Mouse (Mus musculus) T-helper 17 cell (primary cell): ENCODE measurements at regions not wholly inside any gene's neighbourhood (a gene's known extent, or its start where the extent isn't known, plus 50 kb on each side); places are given as distances from the start of the nearest gene placed in this dataset.
"Not testable (repeated sequence)": the region's sequence is repeated elsewhere in the genome, so short reads cannot be mapped to it uniquely, and the experiment has no call there.

Experiments
- in situ Hi-C, 2 experiments: fragments of 300-600 bp; cut with MboI, MseI; formaldehyde crosslinking; loops; 1 replicate in 1 of 2; 2 replicates in 1 of 2; pipeline ENCODE4 v1.15.1; 2025; ENCODE audit warnings: high pct_unique_total_duplicates in 2 of 2

DNA sequence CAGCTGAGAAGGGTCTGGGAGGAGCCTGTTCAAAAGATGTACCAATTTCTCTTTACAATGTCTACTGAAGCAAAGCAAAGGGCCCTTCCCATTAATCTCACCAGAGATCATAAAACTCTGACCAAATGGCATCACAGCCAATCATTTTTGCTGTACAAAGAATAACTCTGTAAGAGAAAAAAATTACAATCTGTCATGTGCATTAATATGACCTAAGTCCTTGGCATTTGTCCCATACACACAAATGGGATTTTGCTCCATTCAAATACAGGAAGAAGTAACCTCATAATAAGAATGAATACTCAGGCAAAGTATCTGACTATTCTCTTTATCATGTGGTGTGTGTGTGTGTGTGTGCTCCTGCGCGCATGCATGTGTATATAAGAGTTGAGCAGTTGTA, 192.5 kb upstream of the Tmc3 start:
- in situ Hi-C loops, result no loop called here

DNA sequence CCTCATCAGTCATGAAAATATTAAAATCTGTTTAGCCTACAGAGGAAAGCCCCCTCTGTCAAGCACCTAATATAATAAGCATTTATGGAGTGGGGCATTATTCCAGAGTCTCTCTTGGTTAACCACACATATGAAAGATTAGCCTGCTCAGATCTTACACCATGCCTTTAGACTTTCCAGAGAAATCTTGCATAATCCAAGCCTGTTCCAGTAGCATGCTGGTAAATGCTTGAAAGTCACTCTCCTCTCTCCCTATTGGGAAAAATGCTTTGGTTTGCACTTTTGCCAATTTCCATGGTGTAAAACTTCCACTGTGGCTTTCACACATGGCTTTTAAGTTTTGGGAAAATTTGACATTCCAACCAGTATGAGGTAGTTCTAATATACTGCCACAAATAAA, 192.1 kb upstream of the Tmc3 start:
- in situ Hi-C loops, result no loop called here

GRCm38 (mm10) chr7:83394156-83394555, 190.6 kb upstream of the Tmc3 start:
- in situ Hi-C loops, result no loop called here

- in situ Hi-C loops, result no loop called here
Observed at GRCm38 (mm10) chr7:83399668-83400067, 185.1 kb upstream of the Tmc3 start.

DNA sequence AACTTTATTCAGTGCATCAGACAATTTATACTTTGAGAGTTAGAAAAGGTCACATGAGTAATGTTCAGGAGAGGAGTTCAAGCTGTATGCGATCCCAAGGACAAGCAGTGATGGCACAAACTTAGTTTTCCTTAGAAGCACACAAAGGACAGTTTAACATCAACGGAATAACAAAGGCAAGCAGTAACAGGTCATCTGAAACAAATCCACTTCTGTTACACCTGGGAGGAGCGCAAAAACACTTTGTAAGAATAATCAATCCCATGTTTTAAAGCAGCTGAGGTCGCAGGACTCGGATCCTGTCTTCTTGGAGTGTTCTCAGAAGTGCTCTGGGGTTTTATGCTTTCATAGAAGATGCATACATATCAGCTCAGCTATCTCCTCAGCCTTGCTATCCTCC, 183.7 kb upstream of the Tmc3 start:
- in situ Hi-C loops, result no loop called here

DNA sequence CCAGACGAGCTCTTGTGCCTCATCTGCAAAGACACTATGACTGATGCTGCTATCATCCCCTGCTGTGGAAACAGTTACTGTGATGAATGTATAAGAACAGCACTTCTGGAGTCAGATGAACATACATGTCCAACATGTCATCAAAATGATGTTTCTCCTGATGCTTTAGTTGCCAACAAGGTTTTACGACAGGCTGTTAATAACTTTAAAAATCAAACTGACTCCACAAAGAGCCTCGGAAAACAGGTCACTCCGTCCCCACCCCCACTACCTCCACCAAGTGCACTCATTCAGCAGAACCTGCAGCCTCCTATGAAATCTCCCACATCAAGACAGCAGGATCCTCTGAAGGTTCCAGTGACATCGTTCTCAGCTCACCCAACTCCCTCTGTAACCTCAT, 172.0 kb upstream of the Tmc3 start:
- in situ Hi-C loops, result not testable (repeated sequence)

DNA sequence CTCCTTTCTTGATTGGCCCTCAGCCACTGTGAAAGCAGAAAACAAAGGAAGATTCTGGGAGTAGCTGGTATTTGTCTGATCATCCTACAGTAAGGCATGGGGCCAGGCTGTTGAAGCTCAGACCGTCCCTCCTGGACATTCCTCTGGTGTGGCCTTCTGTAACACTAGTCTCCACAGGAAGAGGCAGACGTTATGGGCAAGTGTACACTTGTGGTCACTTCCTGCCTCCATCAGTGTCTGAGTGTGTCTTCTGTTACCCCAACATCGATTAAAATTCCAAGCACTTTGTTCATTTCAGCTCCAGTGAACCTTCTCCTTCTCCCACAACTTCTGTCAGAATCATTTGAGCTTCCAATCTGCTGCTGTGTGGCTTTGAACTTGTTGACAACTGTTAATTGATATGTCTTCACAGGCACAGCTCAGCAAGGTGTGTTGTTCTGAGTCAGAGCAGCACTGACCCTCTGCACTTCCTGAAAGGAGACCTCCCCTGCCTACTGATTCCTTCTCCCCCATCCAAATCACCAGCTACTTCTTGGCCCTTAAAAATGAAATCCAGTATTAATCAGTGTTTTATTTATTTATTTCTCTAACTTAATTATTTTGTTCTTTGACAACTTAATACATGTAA, 154.7 kb upstream of the Tmc3 start:
- in situ Hi-C loops, result loop anchor here in 1 of 2 experiments (5.0 kb wide), 1 partner anchor 107 kb away; no protein-coding TSS in a partner anchor

DNA sequence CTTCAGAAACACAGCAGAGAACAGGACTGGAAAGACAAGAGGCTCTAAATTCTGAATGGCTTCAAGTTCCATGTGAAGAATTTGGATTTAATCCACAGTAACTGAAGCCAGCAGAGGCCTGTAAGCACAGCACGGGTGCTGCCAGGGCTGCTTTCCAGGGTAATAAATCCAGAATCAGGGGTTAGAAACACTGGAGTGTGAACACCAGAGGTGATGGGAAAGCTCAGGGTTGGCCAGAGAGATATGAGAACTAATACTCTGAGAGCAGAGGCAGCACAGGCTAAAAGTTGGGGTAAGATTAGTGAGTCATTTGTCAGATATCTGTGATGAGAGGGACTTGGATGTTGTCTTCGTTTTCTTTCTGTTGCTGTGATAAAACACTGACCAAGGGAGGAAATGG, 153.6 kb upstream of the Tmc3 start:
- in situ Hi-C loops, result loop anchor here in 1 of 2 experiments (5.0 kb wide), 1 partner anchor 106 kb away; no protein-coding TSS in a partner anchor

DNA sequence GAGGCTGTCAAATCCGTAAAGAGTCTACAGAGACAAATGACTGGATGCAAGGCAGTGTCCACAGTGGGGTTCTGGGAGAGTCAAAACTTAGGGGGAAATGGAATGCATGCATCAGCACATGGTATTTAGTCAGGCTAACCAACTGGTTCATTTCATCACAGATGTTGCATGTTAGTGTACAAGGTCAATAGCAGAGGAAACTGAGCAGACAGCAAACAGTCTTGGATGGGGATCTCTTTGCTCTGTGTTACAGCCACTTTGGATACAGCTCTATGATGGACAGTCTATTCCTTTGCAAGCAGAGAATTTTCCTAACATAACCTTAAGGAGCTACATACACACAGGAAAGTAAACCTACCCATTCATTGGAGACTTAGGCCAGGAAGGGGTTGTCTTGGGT, 151.9 kb upstream of the Tmc3 start:
- in situ Hi-C loops, result loop anchor here in 1 of 2 experiments (5.0 kb wide), 1 partner anchor 104 kb away; no protein-coding TSS in a partner anchor

DNA sequence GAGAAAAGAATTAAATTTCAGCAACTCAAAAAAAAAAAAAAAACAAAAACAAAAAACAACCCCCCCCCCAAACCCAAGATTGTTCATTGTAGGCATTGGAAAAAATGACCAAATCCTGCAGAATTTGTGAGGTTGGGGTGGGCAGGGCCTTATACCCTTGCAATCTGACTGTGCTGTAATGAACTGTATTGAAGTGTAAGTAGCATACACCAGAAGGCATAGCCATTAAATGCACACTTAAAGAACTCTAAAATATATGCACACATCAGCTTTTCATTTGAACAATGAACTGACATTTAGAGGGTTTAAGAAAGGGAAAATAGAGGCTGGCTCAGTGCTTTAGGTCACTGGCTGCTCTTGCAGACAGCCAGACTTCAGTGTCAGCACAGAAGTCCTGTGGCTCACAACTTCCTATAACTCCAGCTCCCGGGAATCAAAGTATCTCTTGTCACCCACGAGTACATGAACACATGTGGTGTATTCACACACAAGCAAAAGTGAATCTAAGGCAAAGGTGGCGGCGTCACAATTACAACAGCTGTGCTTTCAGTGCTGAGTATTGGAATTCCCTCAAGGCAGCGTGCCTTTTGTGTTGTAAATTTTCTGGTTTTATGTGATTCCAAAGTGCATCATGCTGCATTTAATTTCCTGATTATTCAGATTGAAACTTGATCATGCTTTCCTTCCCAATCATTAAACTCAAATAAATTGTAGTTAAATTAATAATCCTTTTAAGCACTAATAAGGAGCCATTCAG, 150.6 kb upstream of the Tmc3 start:
- in situ Hi-C loops, result loop anchor here in 1 of 2 experiments (5.0 kb wide), 1 partner anchor 103 kb away; no protein-coding TSS in a partner anchor

GRCm38 (mm10) chr7:83438538-83439393, 146.0 kb upstream of the Tmc3 start:
- in situ Hi-C loops, result no loop called here

DNA sequence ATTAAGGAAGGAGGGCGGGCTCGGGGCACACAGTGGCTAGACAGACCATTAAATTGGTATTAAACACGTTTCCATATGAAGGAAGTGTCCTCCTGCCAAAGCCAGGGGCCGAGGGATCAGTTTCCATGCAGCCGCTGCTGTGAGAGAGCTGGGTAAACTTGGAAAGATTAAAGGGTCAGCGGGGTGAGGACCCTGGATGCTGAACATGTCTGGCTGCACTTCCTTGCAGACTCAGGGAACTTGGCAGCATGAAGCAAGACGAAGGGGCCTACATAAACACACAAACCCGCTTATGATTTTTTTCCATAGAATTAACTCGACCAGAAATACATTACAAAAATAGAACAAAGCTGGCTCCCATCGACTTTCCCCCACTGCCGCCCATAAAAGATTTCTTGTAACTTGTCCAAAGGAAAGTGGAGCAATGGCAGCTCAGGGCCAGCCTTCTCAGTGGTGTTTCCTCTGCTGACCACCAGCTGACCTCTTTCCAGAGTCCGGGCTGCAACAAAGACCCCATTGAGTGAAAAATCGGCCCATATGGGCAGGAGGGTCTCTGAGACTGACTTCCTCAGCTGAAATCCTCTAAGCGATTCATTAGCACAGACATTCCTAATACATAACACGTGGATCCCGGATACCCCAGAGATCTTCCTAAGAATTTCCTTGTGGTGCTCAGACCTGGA, 141.0 kb upstream of the Tmc3 start:
- in situ Hi-C loops, result no loop called here

- in situ Hi-C loops, result no loop called here
Observed at GRCm38 (mm10) chr7:83444279-83444615, 140.5 kb upstream of the Tmc3 start.

DNA sequence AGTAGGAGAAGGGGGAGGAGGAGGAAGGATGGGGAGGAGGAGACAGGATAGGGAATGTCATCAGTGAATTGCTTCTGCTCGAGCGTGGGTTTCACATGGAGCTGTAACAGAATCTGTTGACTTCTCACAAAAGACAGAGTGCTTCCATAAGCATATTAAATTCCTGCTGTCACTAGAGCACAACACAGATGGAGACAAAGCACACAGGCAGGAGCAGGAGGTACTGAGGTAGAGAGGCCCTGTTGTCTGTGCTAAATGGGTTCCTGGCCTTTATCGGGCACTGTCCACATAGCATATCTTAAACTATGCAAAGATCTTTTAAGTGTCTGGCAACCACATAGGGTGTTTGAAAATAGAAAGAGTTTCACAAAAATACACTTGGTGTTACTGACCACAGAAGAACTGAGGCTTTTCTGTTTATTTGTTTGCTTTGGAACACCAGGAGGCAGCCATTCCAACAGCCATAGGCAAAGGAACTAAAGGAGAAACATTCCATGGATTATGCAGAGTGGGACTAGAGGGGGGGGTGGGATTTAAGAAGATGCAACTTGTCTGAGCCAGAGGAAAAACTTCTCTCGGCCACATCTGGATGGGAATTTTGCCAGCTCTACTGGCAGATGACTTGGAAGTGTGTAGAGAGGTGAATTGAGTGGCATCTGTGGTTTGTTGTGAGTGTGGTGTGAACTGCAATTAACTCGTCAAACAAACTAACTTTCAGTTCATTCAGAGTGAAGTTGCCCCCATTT, 139.4 kb upstream of the Tmc3 start:
- in situ Hi-C loops, result no loop called here

DNA sequence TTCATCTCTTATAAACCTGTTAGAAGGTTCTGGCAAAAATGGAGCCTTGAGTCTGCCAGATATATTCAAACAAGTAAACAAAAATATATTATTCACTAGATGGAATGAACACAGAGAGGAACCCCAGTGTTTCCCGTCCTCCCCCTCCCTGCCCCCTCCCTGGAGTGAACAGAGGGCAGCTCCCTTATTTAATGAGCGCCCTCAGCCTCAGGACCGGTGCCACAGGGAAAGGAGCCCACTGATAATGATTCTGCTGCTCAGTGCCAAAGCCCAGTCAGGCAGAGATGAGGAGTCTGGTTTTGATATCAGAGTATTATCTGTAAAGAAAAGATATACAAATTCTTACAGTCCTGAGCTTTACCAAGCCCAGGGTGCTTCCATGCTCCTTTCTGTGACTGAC, 134.4 kb upstream of the Tmc3 start:
- in situ Hi-C loops, result no loop called here

DNA sequence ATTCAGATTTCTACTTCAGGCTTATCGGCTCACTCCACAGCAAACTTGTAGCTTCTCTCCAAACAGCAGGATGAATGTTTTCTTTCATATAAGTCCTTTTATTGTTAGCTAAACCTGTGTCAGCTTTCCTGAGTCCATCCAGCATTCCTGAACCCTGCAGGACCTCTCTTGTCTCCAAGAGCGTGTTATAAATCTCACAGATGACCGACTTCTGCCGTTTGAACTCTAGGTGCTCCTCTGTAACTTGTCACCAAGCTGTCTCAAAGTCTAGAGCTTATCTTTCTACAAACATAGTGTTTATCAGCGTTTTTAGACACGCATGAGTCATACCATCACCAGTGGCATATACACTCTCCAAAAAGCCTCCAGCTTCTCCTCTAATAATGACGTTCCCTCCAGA, 132.4 kb upstream of the Tmc3 start:
- in situ Hi-C loops, result no loop called here

GRCm38 (mm10) chr7:83459520-83459919, 125.2 kb upstream of the Tmc3 start:
- in situ Hi-C loops, result no loop called here

DNA sequence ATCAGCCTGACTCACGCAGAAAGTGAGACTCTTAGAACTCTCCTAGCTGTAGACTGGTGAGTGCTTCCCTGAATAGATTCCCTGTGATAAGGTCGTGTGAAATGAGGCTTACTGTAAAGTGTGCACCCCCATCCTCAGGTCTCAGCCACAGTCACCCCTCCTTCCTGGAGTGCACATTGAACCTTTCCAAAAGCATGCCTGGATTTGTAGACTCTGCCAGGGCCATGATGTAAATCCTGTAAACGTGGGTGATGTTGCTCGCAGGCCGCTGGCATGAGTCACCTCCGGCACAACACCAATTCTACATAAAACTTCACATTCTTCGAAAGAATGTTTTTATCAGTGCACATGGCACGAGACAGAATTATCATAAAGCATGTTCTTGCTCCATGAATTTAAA, 117.7 kb upstream of the Tmc3 start:
- in situ Hi-C loops, result no loop called here

DNA sequence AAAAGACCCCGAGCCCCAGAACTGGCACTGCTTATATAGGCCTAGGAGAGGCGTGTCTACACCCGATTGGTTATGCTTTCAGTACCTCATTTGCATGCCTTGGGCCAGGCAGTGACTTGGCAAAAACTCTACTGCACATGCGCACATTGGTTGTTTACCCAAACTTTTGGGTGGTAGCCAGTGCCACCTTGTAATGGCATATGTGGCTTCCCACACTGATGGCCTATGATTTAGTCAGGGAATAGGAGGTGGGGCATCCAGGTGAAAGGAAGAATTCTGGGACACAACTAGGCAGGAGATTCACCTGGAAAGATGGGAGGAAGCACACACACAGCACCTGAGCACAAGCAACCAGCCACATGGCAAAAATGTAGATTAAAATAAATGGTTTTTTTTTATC, 114.9 kb upstream of the Tmc3 start:
- in situ Hi-C loops, result not testable (repeated sequence)

GRCm38 (mm10) chr7:83471111-83471510, 113.6 kb upstream of the Tmc3 start:
- in situ Hi-C loops, result no loop called here

DNA sequence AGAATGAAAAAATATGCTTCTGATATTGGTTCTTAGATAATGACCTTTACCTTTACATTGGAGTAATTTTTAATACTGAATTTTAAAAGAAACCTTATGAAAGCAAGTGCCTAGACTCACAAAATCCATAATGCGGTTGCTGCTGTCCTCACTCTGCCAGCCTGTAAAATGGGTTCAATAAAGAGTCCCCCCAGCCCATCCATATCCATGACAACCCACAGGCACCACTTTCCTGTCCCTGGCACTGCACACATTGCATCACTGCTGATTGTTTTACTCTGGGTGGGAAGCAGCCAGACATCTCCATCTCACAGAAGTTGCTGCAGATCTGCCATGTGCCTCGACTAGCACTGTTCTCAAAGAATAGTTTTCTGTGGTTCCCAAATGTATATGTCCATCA, 110.3 kb upstream of the Tmc3 start:
- in situ Hi-C loops, result no loop called here
